Mouse (Mus musculus) MEL (cell line): ENCODE results near the gene Alox12e. TPM values are rescaled to one million over a fixed set of nuclear protein-coding genes. Genes with fewer than 3 reads are reported as not detected.
"Not testable (repeated sequence)": the region's sequence is repeated elsewhere in the genome, so short reads cannot be mapped to it uniquely, and the experiment has no call there.

Experiments
- DNase-seq: peaks from one replicate; pipeline ENCODE4 v3.0.0; 2011; ENCODE audit warnings: low read depth, low spot score
- H3K27ac ChIP-seq: 2 replicates; pipeline ENCODE4 v1.5.1; 2012; ENCODE audit warnings: low read depth, mild to moderate bottlenecking, control low read depth, low read length, moderate library complexity; ENCODE audit not compliant: control insufficient read depth
- H3K27me3 ChIP-seq, 2 experiments: fragments of 150-350 bp in 1 of 2; sonication (generic) in 1 of 2; 2 replicates each; pipeline ENCODE4 v1.6.1; 2012; ENCODE audit warnings: low read length in 2 of 2, mild to moderate bottlenecking in 2 of 2, improper control_type of control experiment in 1 of 2, moderate library complexity in 1 of 2; ENCODE audit not compliant: insufficient read depth in 2 of 2, control insufficient read depth in 1 of 2
- H3K36me3 ChIP-seq, 2 experiments: 2 replicates each; pipeline ENCODE4 v1.6.1; 2012 to 2014; ENCODE audit warnings: low read length in 2 of 2, improper control_type of control experiment in 1 of 2, inconsistent platforms in 1 of 2, mild to moderate bottlenecking in 1 of 2; ENCODE audit not compliant: insufficient read depth in 2 of 2, control insufficient read depth in 1 of 2
- H3K4me1 ChIP-seq, 2 experiments: fragments of 150-350 bp in 1 of 2; sonication (generic) in 1 of 2; 2 replicates each; pipeline ENCODE4 v1.6.1; 2012; ENCODE audit warnings: low read length in 2 of 2, improper control_type of control experiment in 1 of 2, mild to moderate bottlenecking in 1 of 2; ENCODE audit not compliant: insufficient read depth in 2 of 2, control insufficient read depth in 1 of 2
- H3K4me3 ChIP-seq, 2 experiments: fragments of 150-350 bp in 1 of 2; sonication (generic) in 1 of 2; 2 replicates each; pipeline ENCODE4 v1.5.1; 2012; ENCODE audit warnings: low read depth in 2 of 2, low read length in 2 of 2, mild to moderate bottlenecking in 2 of 2, moderate library complexity in 2 of 2, control low read depth in 1 of 2, improper control_type of control experiment in 1 of 2; ENCODE audit not compliant: control insufficient read depth in 1 of 2, insufficient read depth in 1 of 2
- H3K79me2 ChIP-seq: 2 replicates; pipeline ENCODE4 v1.6.1; 2012; ENCODE audit warnings: mild to moderate bottlenecking, low read length, moderate library complexity; ENCODE audit not compliant: control insufficient read depth, poor library complexity, insufficient read depth
- H3K9ac ChIP-seq: 2 replicates; pipeline ENCODE4 v1.6.1; 2012; ENCODE audit warnings: low read depth, mild to moderate bottlenecking, control low read depth, low read length, moderate library complexity; ENCODE audit not compliant: control insufficient read depth, poor library complexity, severe bottlenecking
- H3K9me3 ChIP-seq: fragments of 150-350 bp; sonication (generic); replicated peaks from 2 replicates; pipeline ENCODE4 v1.6.1; 2012; ENCODE audit warnings: mild to moderate bottlenecking, low read length, improper control_type of control experiment, moderate library complexity; ENCODE audit not compliant: insufficient read depth
- BHLHE40 ChIP-seq: IDR thresholded peaks from 2 replicates; pipeline ENCODE4 v1.6.1; 2012; ENCODE audit warnings: low read depth, mild to moderate bottlenecking, inconsistent platforms, low read length, improper control_type of control experiment, borderline replicate concordance
- CHD2 ChIP-seq: IDR thresholded peaks from 2 replicates; pipeline ENCODE4 v1.6.1; 2011; ENCODE audit warnings: low read length, improper control_type of control experiment
- CTCF ChIP-seq, 3 experiments: IDR thresholded peaks in 2 of 3; conservative IDR thresholded peaks in 1 of 3; 2 replicates each; pipeline ENCODE4 v1.5.1; 2011 to 2012; ENCODE audit warnings: low read length in 3 of 3, low read depth in 2 of 3, mild to moderate bottlenecking in 2 of 3, improper control_type of control experiment in 1 of 3, inconsistent platforms in 1 of 3, mixed read lengths in 1 of 3, moderate library complexity in 1 of 3; ENCODE audit not compliant: control insufficient read depth in 1 of 3, insufficient read depth in 1 of 3, poor library complexity in 1 of 3, severe bottlenecking in 1 of 3
- GATA1 ChIP-seq: IDR thresholded peaks from 2 replicates; pipeline ENCODE4 v1.6.1; 2011; ENCODE audit warnings: low read depth, low read length, improper control_type of control experiment
- MYB ChIP-seq: IDR thresholded peaks from 2 replicates; pipeline ENCODE4 v1.6.1; 2011; ENCODE audit warnings: mild to moderate bottlenecking, low read depth, low read length, improper control_type of control experiment
- POLR2A ChIP-seq, 2 experiments: IDR thresholded peaks; 2 replicates each; pipeline ENCODE4 v1.6.1; 2011 to 2012; ENCODE audit warnings: low read length in 2 of 2, mild to moderate bottlenecking in 2 of 2, control low read depth in 1 of 2, improper control_type of control experiment in 1 of 2, low read depth in 1 of 2, moderate library complexity in 1 of 2; ENCODE audit not compliant: control insufficient read depth in 1 of 2, insufficient read depth in 1 of 2, poor library complexity in 1 of 2
- POLR2AphosphoS5 ChIP-seq: IDR thresholded peaks from 2 replicates; pipeline ENCODE4 v1.6.1; 2012; ENCODE audit warnings: low read depth, borderline replicate concordance, mild to moderate bottlenecking, inconsistent platforms, low read length, moderate library complexity, mixed read lengths
- RAD21 ChIP-seq: IDR thresholded peaks from 2 replicates; pipeline ENCODE4 v1.6.1; 2011; ENCODE audit warnings: mild to moderate bottlenecking, low read depth, low read length, improper control_type of control experiment
- SIN3A ChIP-seq: IDR thresholded peaks from 2 replicates; pipeline ENCODE4 v1.6.1; 2012; ENCODE audit warnings: low read length, improper control_type of control experiment, inconsistent platforms
- SMC3 ChIP-seq: IDR thresholded peaks from 2 replicates; pipeline ENCODE4 v1.6.1; 2011; ENCODE audit warnings: low read depth, low read length, improper control_type of control experiment
- ZC3H11A ChIP-seq: IDR thresholded peaks from 2 replicates; pipeline ENCODE4 v1.6.1; 2012; ENCODE audit warnings: low read depth, mild to moderate bottlenecking, inconsistent platforms, low read length, improper control_type of control experiment
- ZKSCAN1 ChIP-seq: IDR thresholded peaks from 2 replicates; pipeline ENCODE4 v1.6.1; 2012; ENCODE audit warnings: low read depth, mild to moderate bottlenecking, inconsistent platforms, low read length, improper control_type of control experiment, moderate library complexity
- polyA plus RNA-seq, 2 experiments: library from polyadenylated mRNA; stranded (reverse) in 1 of 2; unstranded in 1 of 2; fragments of >175 nt in 1 of 2; fragments of >200 nt in 1 of 2; gene quantifications; 2 replicates each; pipeline versions ENCODE4 v1.2.1 to v1.2.4; 2012; ENCODE audit warnings: low replicate concordance in 2 of 2, low read depth in 1 of 2; ENCODE audit not compliant: insufficient read length in 2 of 2, insufficient read depth in 1 of 2, missing spikeins in 1 of 2
- total RNA-seq: library from RNA; depleted of rRNA; stranded (reverse); fragments of 300-350 nt; gene quantifications from 2 replicates; pipeline ENCODE4 v1.2.3, GENCODE M21; 2012; rRNA removed

Gene Alox12e
- not detected in 2 replicates for total RNA-seq
- not detected for polyA plus RNA-seq

GRCm38 (mm10) chr11:70322528-70322927 lies at the start of gene Alox12e:
Gene Alox12e (minus strand): TSS chr11:70322628.
- H3K9me3 ChIP-seq = no peaks in the 10 kb centered on the region
- H3K27ac ChIP-seq = no peak within 1 kb of the TSS
- no peaks in the 10 kb centered on the region for H3K79me2 ChIP-seq
- TF ChIP-seq POLR2AphosphoS5 = no peak
- TF ChIP-seq SIN3A = no peak
- TF ChIP-seq GATA1 = no peak
- peaks cover 17% of the 10 kb centered on the region in 2 experiments for H3K27me3 ChIP-seq
- no peak within 1 kb of the TSS for H3K4me3 ChIP-seq
- no peak within 1 kb of the TSS for H3K9ac ChIP-seq
- H3K4me1 ChIP-seq = no peaks in the 10 kb centered on the region
- H3K36me3 ChIP-seq = no peaks in the 10 kb centered on the region
- DNase-seq = no peak

GRCm38 (mm10) chr11:70368626-70369025 lies 46.2 kb upstream of the Alox12e start:
- H3K4me3 ChIP-seq, H3K27ac ChIP-seq, DNase-seq, H3K9me3 ChIP-seq, H3K27me3 ChIP-seq, H3K4me1 ChIP-seq, H3K79me2 ChIP-seq, H3K36me3 ChIP-seq, H3K9ac ChIP-seq: not testable (repeated sequence)

DNA sequence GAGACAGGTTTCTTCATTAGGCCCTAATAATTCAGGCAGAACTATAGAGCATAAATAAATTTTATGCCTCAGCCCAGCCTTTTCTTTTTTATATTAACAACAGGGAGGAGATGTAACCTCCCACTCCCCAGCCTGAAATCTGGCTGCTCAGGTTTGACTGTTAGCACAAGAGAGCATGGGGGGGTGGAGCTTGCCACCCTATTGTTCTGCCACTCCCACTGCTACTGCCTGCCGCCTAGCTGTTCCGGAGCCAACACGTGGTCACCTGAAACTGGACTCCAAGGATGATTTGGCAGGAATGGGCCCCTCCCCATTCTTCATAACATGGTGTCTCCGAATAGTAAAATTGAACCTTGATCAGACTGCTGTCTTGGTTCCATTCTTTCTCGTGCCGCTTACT lies 45.3 kb upstream of the Alox12e start:
- H3K27ac ChIP-seq = not testable (repeated sequence)

GRCm38 (mm10) chr11:70351868-70352267 lies 29.4 kb upstream of the Alox12e start, which contains the start of gene Alox15:
Gene Alox15 (minus strand): TSS chr11:70352031.
- Histone ChIP-seq H3K27me3 (peaks cover 10 to 15% of the 10 kb centered on the region in 2 experiments), H3K27ac (no peak within 1 kb of the TSS), H3K79me2 (no peaks in the 10 kb centered on the region), H3K9ac (no peak within 1 kb of the TSS), H3K4me1 (no peaks in the 10 kb centered on the region), H3K36me3 (no peaks in the 10 kb centered on the region), H3K9me3 (no peaks in the 10 kb centered on the region), H3K4me3 (no peak within 1 kb of the TSS)
- TF ChIP-seq ZC3H11A (no peak), ZKSCAN1 (no peak), CTCF (IDR thresholded peaks at IDR 0.05 in 2 of 3, conservative IDR thresholded peaks at IDR 0.05 in 1 of 3; ENCODE audit: control insufficient read depth in 1 of 3, insufficient read depth in 1 of 3, low read depth in 2 of 3, low read length in 3 of 3, poor library complexity in 1 of 3, severe bottlenecking in 1 of 3) (no peak), MYB (no peak), CHD2 (no peak), BHLHE40 (no peak), SMC3 (no peak), RAD21 (no peak), POLR2A (IDR thresholded peaks at IDR 0.05; ENCODE audit: control insufficient read depth in 1 of 2, insufficient read depth in 1 of 2, low read depth in 1 of 2, low read length in 2 of 2, poor library complexity in 1 of 2) (no peak), GATA1 (no peak)
- no peak for DNase-seq

More for the DNA sequence above, 45.3 kb upstream of the Alox12e start:
- not testable (repeated sequence) for DNase-seq, H3K79me2 ChIP-seq, H3K9ac ChIP-seq, H3K27me3 ChIP-seq, H3K4me1 ChIP-seq, H3K9me3 ChIP-seq, H3K36me3 ChIP-seq, H3K4me3 ChIP-seq
